26 mouse cellular contexts compared by ENCODE assay signal in genomic region chr2:170549146-170549545, GRCm38 (mm10). TPM values are rescaled to one million over a fixed set of nuclear protein-coding genes. Genes with fewer than 3 reads are reported as not detected.
A peak's percentile ranks its signal among the peaks of the same experiment; 100 is the strongest.
DNase-seq lines count a peak whose midpoint lies in the region; ATAC-seq and TF ChIP-seq lines count a peak whose summit lies in the region.
"Had no signal": no experiment of that assay in that cellular context is flagged by ENCODE, and none has a peak within 500 bp of the region (broad histone marks: within the 10 kb centered on the region; RNA-seq: fewer than 3 reads in every experiment).

No protein-coding gene starts in this region.

- H3K36me3 ChIP-seq in forebrain, embryonic 12.5 days (replicated peaks) = no peaks in the 10 kb centered on the region
- H3K36me3 ChIP-seq in forebrain, embryonic 10.5 days (replicated peaks) = no peaks in the 10 kb centered on the region
- no peaks in the 10 kb centered on the region for H3K36me3 ChIP-seq in kidney, adult 2 months (ENCODE audit: control insufficient read depth, insufficient read depth, low read length)
- no peaks in the 10 kb centered on the region for H3K36me3 ChIP-seq in kidney, embryonic 15.5 days
- H3K36me3 ChIP-seq: embryonic facial prominence, embryonic 10.5 days; heart, embryonic 12.5 days; hindbrain, embryonic 10.5 days; hindbrain, embryonic 15.5 days had no signal

- H3K4me1 ChIP-seq in forebrain, embryonic 12.5 days = peaks cover 48% of the 10 kb centered on the region
- peaks cover 72% of the 10 kb centered on the region for H3K4me1 ChIP-seq in forebrain, embryonic 10.5 days
- peaks cover 7% of the 10 kb centered on the region; the same call in 1 of the 2 replicates for H3K4me1 ChIP-seq in kidney, adult 2 months (ENCODE audit: control insufficient read depth, insufficient read depth, low read length)
- peaks cover 38% of the 10 kb centered on the region for H3K4me1 ChIP-seq in kidney, embryonic 15.5 days

- H3K27ac ChIP-seq in forebrain, embryonic 12.5 days = peak overlapping the region; percentile 31; the same call in 1 of the 2 replicates
- no peak overlapping the region for H3K27ac ChIP-seq in forebrain, embryonic 10.5 days
- H3K27ac ChIP-seq in kidney, adult 2 months (ENCODE audit: insufficient read depth, low read depth, low read length) = no peak overlapping the region
- H3K27ac ChIP-seq in kidney, embryonic 15.5 days = no peak overlapping the region
- H3K27ac ChIP-seq: embryonic facial prominence, embryonic 10.5 days; hindbrain, embryonic 10.5 days; hindbrain, embryonic 15.5 days had no signal

- TF ChIP-seq POLR2A in kidney, adult 2 months (IDR thresholded peaks at IDR 0.05; ENCODE audit: low read depth, low read length) = no peak

- H3K27me3 ChIP-seq in forebrain, embryonic 12.5 days = no peaks in the 10 kb centered on the region
- H3K27me3 ChIP-seq in forebrain, embryonic 10.5 days (ENCODE audit: poor library complexity, severe bottlenecking) = peaks cover 17% of the 10 kb centered on the region
- no peaks in the 10 kb centered on the region for H3K27me3 ChIP-seq in kidney, adult 2 months (replicated peaks; ENCODE audit: control insufficient read depth, insufficient read depth, low read length)
- H3K27me3 ChIP-seq in kidney, embryonic 15.5 days = no peaks in the 10 kb centered on the region
- H3K27me3 ChIP-seq: CH12.LX; heart, embryonic 12.5 days; hindbrain, embryonic 15.5 days had no signal

- no peak for ATAC-seq in forebrain, embryonic 12.5 days (ENCODE audit: low FRiP score)
- no peak for ATAC-seq in kidney, embryonic 15.5 days (replicated peaks; ENCODE audit: low FRiP score)
- ATAC-seq: activated CD4-positive, CD25-positive, alpha-beta regulatory T cell, adult 4 months; forebrain, postnatal 0 days; Patski had no signal

- H3K9ac ChIP-seq in forebrain, embryonic 12.5 days = no peak overlapping the region
- H3K9ac ChIP-seq in kidney, embryonic 15.5 days = no peak overlapping the region
- H3K9ac ChIP-seq: forebrain, postnatal 0 days; heart, embryonic 12.5 days; hindbrain, embryonic 15.5 days had no signal

- no peak overlapping the region for H3K4me3 ChIP-seq in forebrain, embryonic 12.5 days (replicated peaks)
- H3K4me3 ChIP-seq in forebrain, embryonic 10.5 days = no peak overlapping the region
- H3K4me3 ChIP-seq in kidney, adult 2 months (ENCODE audit: insufficient read depth, low read depth, low read length) = no peak overlapping the region
- H3K4me3 ChIP-seq in kidney, embryonic 15.5 days (replicated peaks) = no peak overlapping the region
- H3K4me3 ChIP-seq: embryonic facial prominence, embryonic 10.5 days; heart, embryonic 12.5 days; hindbrain, embryonic 10.5 days; hindbrain, embryonic 15.5 days had no signal

- H3K9me3 ChIP-seq in forebrain, embryonic 12.5 days = no peaks in the 10 kb centered on the region
- H3K9me3 ChIP-seq in forebrain, embryonic 10.5 days = no peaks in the 10 kb centered on the region
- no peaks in the 10 kb centered on the region for H3K9me3 ChIP-seq in kidney, embryonic 15.5 days (replicated peaks)
- H3K9me3 ChIP-seq: embryonic facial prominence, embryonic 10.5 days; heart, embryonic 12.5 days; hindbrain, embryonic 10.5 days; hindbrain, embryonic 15.5 days had no signal

- WGBS in forebrain, embryonic 12.5 days = 76% methylated on average over 2 of the region's 2 CpGs
- WGBS in forebrain, embryonic 10.5 days = 73% methylated on average over 2 of the region's 2 CpGs
- WGBS in kidney, adult 2 months = 58% methylated on average over 2 of the region's 2 CpGs
- WGBS in kidney, embryonic 15.5 days = 78% methylated on average over 2 of the region's 2 CpGs

- DNase-seq in forebrain, embryonic 10.5 days (ENCODE audit: extremely low spot score, low spot score) = no peak
- peak; percentile 81 for DNase-seq in kidney, adult 2 months
- peak; percentile 86 for DNase-seq in kidney, adult 9 months
- peak; percentile 49 to 73 for DNase-seq in kidney, postnatal 25 days
- DNase-seq in gastrocnemius, adult 8-10 months (ENCODE audit: low spot score in 2 of 2) = no peak
- DNase-seq: adrenal gland, postnatal 25 days; cerebellum, adult 11-12 months; cerebellum, adult 9-10 months; forebrain, postnatal 0 days; gastrocnemius, postnatal 25 days had no signal

- no peak overlapping the region for H3K4me2 ChIP-seq in forebrain, embryonic 12.5 days
- H3K4me2 ChIP-seq in kidney, embryonic 15.5 days = no peak overlapping the region
- H3K4me2 ChIP-seq: heart, embryonic 12.5 days; hindbrain, embryonic 15.5 days had no signal

- TF ChIP-seq CTCF in kidney, adult 2 months (conservative IDR thresholded peaks at IDR 0.05; ENCODE audit: insufficient read depth, insufficient read length, low read depth, low read length) = no peak

RNA-seq across cellular contexts. Expression of gene Cyp24a1, which starts 52.2 kb away (rescaled TPM):
- 0.06 TPM in 1 of 2 replicates, not detected in the other for polyA plus RNA-seq in forebrain, embryonic 12.5 days (2016; fragmentation: Nextera tagmentation; extraction: Ambion mirVana)
- 0.05 TPM in 1 of 2 replicates, not detected in the other for polyA plus RNA-seq in forebrain, embryonic 10.5 days (2016; fragmentation: Nextera tagmentation; extraction: Ambion mirVana)
- 27.5 and 29.2 TPM in 2 replicates for polyA plus RNA-seq in kidney, adult 2 months (2012; rRNA removed)
- 1.7 and 1.8 TPM in 2 replicates for polyA plus RNA-seq in kidney, embryonic 15.5 days (2015; fragmentation: Nextera tagmentation; extraction: Ambion mirVana)
- not detected for total RNA-seq in gastrocnemius, adult 8-10 months (2022)
- total RNA-seq: adrenal gland, adult 18-20 months; adrenal gland, postnatal 25 days; CH12.LX; forebrain, postnatal 0 days; gastrocnemius, adult 18-20 months; gastrocnemius, postnatal 25 days; granulocyte monocyte progenitor cell, adult 5-6 weeks; heart, adult 8-10 months; heart, postnatal 25 days had no signal
- polyA plus RNA-seq: embryonic facial prominence, embryonic 10.5 days; embryonic facial prominence, embryonic 14.5 days; forebrain, postnatal 0 days; heart, embryonic 12.5 days; heart, embryonic 16.5 days had no signal

RNA-seq across cellular contexts. Expression of gene 4930470P17Rik, which starts 52.7 kb away (rescaled TPM):
- not detected in 2 replicates for polyA plus RNA-seq in forebrain, embryonic 12.5 days (2016; fragmentation: Nextera tagmentation; extraction: Ambion mirVana)
- not detected in 2 replicates for polyA plus RNA-seq in forebrain, embryonic 10.5 days (2016; fragmentation: Nextera tagmentation; extraction: Ambion mirVana)
- not detected in 2 replicates for polyA plus RNA-seq in kidney, adult 2 months (2012; rRNA removed)
- polyA plus RNA-seq in kidney, embryonic 15.5 days (2015; fragmentation: Nextera tagmentation; extraction: Ambion mirVana) = not detected in 2 replicates
- not detected for total RNA-seq in gastrocnemius, adult 8-10 months (2022)
- total RNA-seq: adrenal gland, adult 18-20 months; adrenal gland, postnatal 25 days; CH12.LX; forebrain, postnatal 0 days; gastrocnemius, adult 18-20 months; gastrocnemius, postnatal 25 days; granulocyte monocyte progenitor cell, adult 5-6 weeks; heart, adult 8-10 months; heart, postnatal 25 days had no signal
- polyA plus RNA-seq: activated CD4-positive, CD25-positive, alpha-beta regulatory T cell, adult 4 months; embryonic facial prominence, embryonic 10.5 days; embryonic facial prominence, embryonic 14.5 days; heart, embryonic 12.5 days; heart, embryonic 16.5 days; hindbrain, embryonic 10.5 days; Patski had no signal

RNA-seq across cellular contexts. Expression of gene Pfdn4, which starts 52.9 kb away (rescaled TPM):
- 139 and 140 TPM in 2 replicates for polyA plus RNA-seq in forebrain, embryonic 12.5 days (2016; fragmentation: Nextera tagmentation; extraction: Ambion mirVana)
- 94.0 and 98.9 TPM in 2 replicates for polyA plus RNA-seq in forebrain, embryonic 10.5 days (2016; fragmentation: Nextera tagmentation; extraction: Ambion mirVana)
- 5.6 TPM in 2 replicates for polyA plus RNA-seq in kidney, adult 2 months (2012; rRNA removed)
- polyA plus RNA-seq in kidney, embryonic 15.5 days (2015; fragmentation: Nextera tagmentation; extraction: Ambion mirVana) = 77.8 and 103 TPM in 2 replicates
- total RNA-seq in gastrocnemius, adult 8-10 months (2022) = 10 to 100 TPM in 3 of 4 experiments, 1 to 10 TPM in 1; 8.3 to 15.2 (median 10.4) TPM

Comparison
In these comparisons a context has a peak if more than half of its experiments do, and no peak if none do; other contexts are left out.
1. RNA of gene Cyp24a1, which starts 52.2 kb away (polyA plus RNA-seq): 27.5 to 29.2 TPM in kidney, adult 2 months; 1.7 to 1.8 TPM in kidney, embryonic 15.5 days, 0.05 TPM in forebrain, embryonic 10.5 days and 0.06 TPM in forebrain, embryonic 12.5 days; every median in the first group is over 10 times any median in the second.
2. RNA of gene Pfdn4, which starts 52.9 kb away (polyA plus RNA-seq): 139 to 140 TPM in forebrain, embryonic 12.5 days, 94.0 to 98.9 TPM in forebrain, embryonic 10.5 days and 77.8 to 103 TPM in kidney, embryonic 15.5 days; 5.6 TPM in kidney, adult 2 months; every median in the first group is over 10 times any median in the second.
3. DNase-seq: peak in kidney, adult 2 months (single experiment), kidney, adult 9 months (single experiment) and kidney, postnatal 25 days (2 of 2); none in forebrain, embryonic 10.5 days (single experiment) and gastrocnemius, adult 8-10 months (0 of 2).